Mouse (Mus musculus) stomach, postnatal 0 days (tissue): ENCODE data around the gene Gm49721.
"Not testable (repeated sequence)": the region's sequence is repeated elsewhere in the genome, so short reads cannot be mapped to it uniquely, and the experiment has no call there.

ENCODE experiments used
- CTCF ChIP-seq: IDR thresholded peaks from 2 replicates; pipeline ENCODE4 v1.5.1; 2016; ENCODE audit warnings: antibody characterized with exemption, low read depth, mild to moderate bottlenecking, moderate library complexity
- EP300 ChIP-seq: optimal IDR thresholded peaks from 2 replicates; pipeline ENCODE3; 2016; ENCODE audit warnings: antibody characterized with exemption

DNA sequence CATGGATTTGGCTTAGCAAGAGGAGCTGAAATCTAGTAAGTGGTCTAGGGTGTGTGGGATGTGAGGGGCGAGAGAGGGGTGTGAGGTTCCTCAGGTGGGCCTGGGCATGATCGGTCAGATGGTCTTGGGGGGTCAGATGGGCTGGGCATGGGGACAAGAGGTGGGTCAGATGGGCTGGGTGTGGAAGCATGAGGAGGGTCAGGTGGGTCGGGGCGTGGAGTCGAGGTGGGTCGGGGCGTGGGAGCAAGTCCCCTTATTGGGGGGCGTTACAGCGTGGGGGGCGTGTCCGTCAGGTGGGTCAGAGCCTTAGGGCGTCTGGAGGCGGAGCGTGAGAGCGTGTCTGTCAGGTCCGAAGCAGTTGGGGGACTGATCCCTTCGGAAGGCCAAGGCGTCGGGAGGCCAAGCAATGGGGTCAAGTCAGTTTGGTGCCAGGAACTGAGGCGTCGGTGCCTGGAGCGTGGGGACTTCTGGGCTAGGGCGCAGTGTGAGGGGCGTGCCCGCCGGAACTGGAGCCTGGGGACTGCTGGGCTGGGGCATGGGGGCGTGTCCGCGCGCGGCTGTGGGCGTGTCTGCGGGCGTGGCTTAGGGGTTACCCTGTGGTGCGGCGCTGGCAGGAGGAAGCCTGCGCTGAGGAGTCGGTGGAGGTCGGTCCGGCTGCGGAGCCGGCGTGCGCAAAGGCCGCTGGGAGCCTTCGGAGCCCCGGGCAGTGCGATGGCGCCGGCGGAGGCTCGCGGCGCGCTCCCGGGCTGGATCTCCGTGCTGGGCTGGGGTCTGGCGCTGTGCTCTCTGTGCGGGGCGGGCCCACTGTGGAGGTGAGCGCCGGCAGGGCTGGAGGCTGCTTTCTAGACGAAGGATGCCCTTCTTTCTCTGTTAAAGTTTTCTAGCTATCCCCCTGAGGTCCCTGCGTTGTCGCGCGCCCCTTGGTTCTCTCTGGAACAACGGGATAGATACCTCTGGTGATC is at the start of gene Gm49721:
- not testable (repeated sequence) for TF ChIP-seq EP300, CTCF
